Mouse (Mus musculus): ENCODE results near the gene Sox15. TPM values are rescaled to one million over a fixed set of nuclear protein-coding genes. Genes with fewer than 3 reads are reported as not detected.

Gene Sox15
- polyA plus RNA-seq, 1 experiment from 2014 or later = 0.37 TPM

DNA sequence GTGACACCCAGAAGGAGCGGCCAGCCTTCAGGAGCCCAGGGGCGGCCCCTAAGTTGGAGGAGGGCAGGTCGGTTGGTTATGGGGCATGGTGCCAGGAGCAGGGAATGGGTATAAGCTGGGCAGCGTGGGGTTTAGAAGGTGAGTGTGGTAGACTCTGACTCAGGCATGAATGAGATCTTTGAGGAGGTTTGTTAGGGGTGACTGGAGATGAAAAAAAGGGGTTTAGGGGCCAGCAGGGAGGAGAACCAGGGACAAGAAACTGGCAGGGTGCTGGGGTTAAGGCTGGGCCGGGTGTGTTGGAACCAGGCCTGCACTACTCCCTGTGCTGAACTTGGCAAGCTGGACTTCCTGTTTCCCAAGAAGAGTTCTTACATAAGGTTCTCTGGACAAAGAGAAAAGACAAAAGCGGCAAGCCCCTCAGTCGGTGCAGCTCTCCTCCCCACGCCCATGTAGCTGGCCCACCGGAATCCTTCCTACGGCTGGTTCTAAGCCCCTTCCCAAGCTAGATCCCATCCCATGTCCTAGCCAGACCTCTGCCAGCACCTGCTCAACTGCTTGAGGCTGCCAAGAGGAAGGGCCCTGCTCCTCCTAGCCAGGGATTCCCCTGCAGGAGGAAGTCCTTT lies 30.5 kb downstream of the Sox15 start, which contains the start of gene Tnfsf13:
Gene Tnfsf13 (minus strand): TSS at position 259 of the 623 bp plus-strand sequence.
- Histone ChIP-seq H3K4me3 (no peak within 1 kb of the TSS), H3K36me3 (no peaks in the 10 kb centered on the region; the same call in 1 of the 2 replicates), H3K9me3 (no peaks in the 10 kb centered on the region), H3K4me1 (replicated peaks) (peaks cover 41% of the 10 kb centered on the region), H3K27ac (no peak within 1 kb of the TSS), H3K27me3 (ENCODE audit: insufficient read depth, poor library complexity, severe bottlenecking) (peaks cover 15% of the 10 kb centered on the region; the same call in 1 of the 2 replicates)
- WGBS = 74% methylated on average over 10 of the region's 10 CpGs
- DNase-seq (ENCODE audit: low spot score) = no peak

DNA sequence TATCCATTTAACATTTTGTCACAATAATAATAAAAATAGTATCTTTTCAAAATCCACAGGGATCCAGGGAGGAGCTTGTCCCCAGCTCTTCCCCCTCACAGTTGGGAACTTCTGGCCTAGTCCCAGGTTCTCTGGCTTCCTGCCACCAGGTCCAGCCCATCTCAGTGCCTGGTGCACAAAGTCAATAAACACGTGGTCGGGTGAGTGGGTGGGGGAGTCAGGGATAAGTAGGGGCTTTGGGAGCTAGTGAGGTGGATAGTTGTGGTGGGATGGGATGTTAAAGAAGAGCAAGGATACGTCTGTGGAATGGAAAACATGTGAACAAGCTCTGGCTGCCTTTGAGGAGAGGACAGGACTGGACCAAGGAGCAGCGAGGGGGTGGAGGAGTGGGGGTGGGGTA lies 31.3 kb downstream of the Sox15 start:
- no peaks in the 10 kb centered on the region for H3K36me3 ChIP-seq
- H3K9me3 ChIP-seq = no peaks in the 10 kb centered on the region
- DNase-seq (ENCODE audit: low spot score) = no peak
- 18% methylated on average over 4 of the region's 4 CpGs for WGBS
- no peak overlapping the region for H3K27ac ChIP-seq
- H3K4me3 ChIP-seq = no peak overlapping the region
- peaks cover 15% of the 10 kb centered on the region; the same call in 1 of the 2 replicates for H3K27me3 ChIP-seq (ENCODE audit: insufficient read depth, poor library complexity, severe bottlenecking)
- H3K4me1 ChIP-seq (replicated peaks) = peaks cover 34% of the 10 kb centered on the region

DNA sequence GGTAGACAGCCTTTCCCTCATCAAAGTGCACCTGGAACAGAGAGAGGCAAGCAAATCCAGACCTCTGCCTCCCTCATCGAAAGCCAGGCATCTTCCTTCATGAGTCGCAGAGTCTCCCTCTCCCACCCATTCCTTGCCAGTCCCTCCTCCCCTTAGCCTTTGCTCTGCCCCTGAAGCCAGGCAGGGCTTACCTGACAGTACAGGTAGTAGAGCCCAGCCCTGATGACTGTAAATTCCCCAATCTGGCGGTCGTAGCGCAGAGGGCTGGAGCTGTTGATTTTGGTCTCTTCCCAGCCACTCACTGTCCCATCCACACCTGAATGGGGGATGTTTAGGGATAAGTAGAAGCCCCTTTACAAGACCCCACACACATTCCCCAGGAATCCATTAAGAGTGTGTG lies 31.9 kb downstream of the Sox15 start:
- WGBS = 54% methylated on average over 5 of the region's 5 CpGs
- H3K4me1 ChIP-seq (replicated peaks) = peaks cover 28% of the 10 kb centered on the region
- no peaks in the 10 kb centered on the region for H3K36me3 ChIP-seq
- peak overlapping the region; percentile 14; the same call in 1 of the 2 replicates for H3K4me3 ChIP-seq
- no peak for DNase-seq (ENCODE audit: low spot score)
- H3K9me3 ChIP-seq = no peaks in the 10 kb centered on the region
- peaks cover 15% of the 10 kb centered on the region; the same call in 1 of the 2 replicates for H3K27me3 ChIP-seq (ENCODE audit: insufficient read depth, poor library complexity, severe bottlenecking)
- no peak overlapping the region for H3K27ac ChIP-seq

GRCm38 (mm10) chr11:69689891-69690290 lies 34.8 kb downstream of the Sox15 start:
- Histone ChIP-seq H3K4me3 (no peak overlapping the region), H3K4me1 (replicated peaks) (peaks cover 22% of the 10 kb centered on the region), H3K27ac (peak overlapping the region; percentile 23; the same call in 1 of the 2 replicates), H3K9me3 (no peaks in the 10 kb centered on the region), H3K36me3 (no peaks in the 10 kb centered on the region), H3K27me3 (ENCODE audit: insufficient read depth, poor library complexity, severe bottlenecking) (0 out of 2 replicates have a peak, but pooled peaks cover 11% of the 10 kb centered on the region)
- no peak for DNase-seq (ENCODE audit: low spot score)
- 97% methylated on average over 1 of the region's 1 CpGs for WGBS

- H3K9me3 ChIP-seq = no peaks in the 10 kb centered on the region
- no peaks in the 10 kb centered on the region for H3K36me3 ChIP-seq
- no peak overlapping the region for H3K4me3 ChIP-seq
- DNase-seq (ENCODE audit: low spot score) = no peak
- H3K4me1 ChIP-seq (replicated peaks) = peaks cover 22% of the 10 kb centered on the region
- H3K27ac ChIP-seq = no peak overlapping the region
- WGBS = 83% methylated on average over 9 of the region's 9 CpGs
- H3K27me3 ChIP-seq (ENCODE audit: insufficient read depth, poor library complexity, severe bottlenecking) = 0 out of 2 replicates have a peak, but pooled peaks cover 10% of the 10 kb centered on the region
Measured at GRCm38 (mm10) chr11:69692196-69692811, 37.2 kb downstream of the Sox15 start.

DNA sequence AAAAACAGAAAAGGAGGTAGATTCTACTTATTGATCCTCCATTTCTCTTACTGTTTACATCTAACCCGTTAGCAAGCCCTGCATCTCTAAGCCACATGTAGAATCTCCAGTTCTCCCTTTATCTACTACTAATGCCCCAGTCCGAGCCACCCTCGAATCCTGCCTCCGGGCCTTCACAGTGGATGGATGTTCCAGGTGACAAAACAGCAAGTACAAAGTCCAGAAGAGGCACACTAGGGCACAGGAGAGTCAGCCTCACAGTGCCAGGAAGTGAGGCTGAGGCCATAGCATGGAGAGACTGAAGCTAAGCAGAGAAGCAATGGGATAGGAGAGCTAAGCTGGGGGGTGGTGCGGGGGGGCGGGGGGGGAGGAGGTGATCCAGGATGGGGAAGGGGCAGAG lies 37.7 kb downstream of the Sox15 start:
- Histone ChIP-seq H3K27me3 (ENCODE audit: insufficient read depth, poor library complexity, severe bottlenecking) (0 out of 2 replicates have a peak, but pooled peaks cover 9% of the 10 kb centered on the region), H3K36me3 (no peaks in the 10 kb centered on the region), H3K27ac (no peak overlapping the region), H3K4me3 (no peak overlapping the region), H3K4me1 (replicated peaks) (peaks cover 22% of the 10 kb centered on the region), H3K9me3 (no peaks in the 10 kb centered on the region)
- DNase-seq (ENCODE audit: low spot score) = no peak
- 82% methylated on average over 6 of the region's 6 CpGs for WGBS

DNA sequence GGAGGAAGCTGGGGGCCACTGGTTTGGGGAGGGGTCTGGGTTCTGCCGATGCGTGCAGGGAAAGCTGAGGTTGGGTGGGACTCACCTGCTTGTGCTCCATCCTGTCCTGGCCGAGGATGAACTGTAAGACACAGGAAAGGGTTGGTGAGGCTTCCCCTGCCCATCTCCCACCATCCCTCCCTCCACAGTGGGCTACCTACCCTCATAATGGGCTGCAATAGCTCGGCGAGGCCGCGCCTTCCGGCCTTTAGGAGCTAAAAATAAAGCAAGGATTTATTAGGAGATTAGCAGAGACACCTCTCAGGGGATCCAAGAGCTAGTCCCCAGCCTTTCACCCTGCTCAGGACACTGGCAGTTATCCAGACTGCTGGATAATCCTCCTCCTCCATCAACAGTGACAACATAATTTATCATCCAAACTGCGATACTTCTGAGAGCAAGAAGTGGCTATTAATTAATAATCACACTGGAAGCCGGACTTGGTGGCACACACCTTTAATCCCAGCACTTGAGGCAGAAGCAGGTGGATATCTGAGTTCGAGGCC lies 38.4 kb downstream of the Sox15 start:
- Histone ChIP-seq H3K27me3 (ENCODE audit: insufficient read depth, poor library complexity, severe bottlenecking) (0 out of 2 replicates have a peak, but pooled peaks cover 9% of the 10 kb centered on the region), H3K9me3 (no peaks in the 10 kb centered on the region), H3K36me3 (no peaks in the 10 kb centered on the region), H3K27ac (no peak overlapping the region), H3K4me1 (replicated peaks) (peaks cover 22% of the 10 kb centered on the region), H3K4me3 (no peak overlapping the region)
- 71% methylated on average over 11 of the region's 11 CpGs for WGBS
- no peak for DNase-seq (ENCODE audit: low spot score)

GRCm38 (mm10) chr11:69695046-69695360 lies 39.9 kb downstream of the Sox15 start:
- no peak for DNase-seq (ENCODE audit: low spot score)
- WGBS = 34% methylated on average over 6 of the region's 6 CpGs
- Histone ChIP-seq H3K27ac (peak overlapping the region; percentile 89), H3K27me3 (ENCODE audit: insufficient read depth, poor library complexity, severe bottlenecking) (0 out of 2 replicates have a peak, but pooled peaks cover 9% of the 10 kb centered on the region), H3K36me3 (no peaks in the 10 kb centered on the region), H3K9me3 (no peaks in the 10 kb centered on the region), H3K4me3 (peak overlapping the region; percentile 59), H3K4me1 (replicated peaks) (peaks cover 19% of the 10 kb centered on the region)

DNA sequence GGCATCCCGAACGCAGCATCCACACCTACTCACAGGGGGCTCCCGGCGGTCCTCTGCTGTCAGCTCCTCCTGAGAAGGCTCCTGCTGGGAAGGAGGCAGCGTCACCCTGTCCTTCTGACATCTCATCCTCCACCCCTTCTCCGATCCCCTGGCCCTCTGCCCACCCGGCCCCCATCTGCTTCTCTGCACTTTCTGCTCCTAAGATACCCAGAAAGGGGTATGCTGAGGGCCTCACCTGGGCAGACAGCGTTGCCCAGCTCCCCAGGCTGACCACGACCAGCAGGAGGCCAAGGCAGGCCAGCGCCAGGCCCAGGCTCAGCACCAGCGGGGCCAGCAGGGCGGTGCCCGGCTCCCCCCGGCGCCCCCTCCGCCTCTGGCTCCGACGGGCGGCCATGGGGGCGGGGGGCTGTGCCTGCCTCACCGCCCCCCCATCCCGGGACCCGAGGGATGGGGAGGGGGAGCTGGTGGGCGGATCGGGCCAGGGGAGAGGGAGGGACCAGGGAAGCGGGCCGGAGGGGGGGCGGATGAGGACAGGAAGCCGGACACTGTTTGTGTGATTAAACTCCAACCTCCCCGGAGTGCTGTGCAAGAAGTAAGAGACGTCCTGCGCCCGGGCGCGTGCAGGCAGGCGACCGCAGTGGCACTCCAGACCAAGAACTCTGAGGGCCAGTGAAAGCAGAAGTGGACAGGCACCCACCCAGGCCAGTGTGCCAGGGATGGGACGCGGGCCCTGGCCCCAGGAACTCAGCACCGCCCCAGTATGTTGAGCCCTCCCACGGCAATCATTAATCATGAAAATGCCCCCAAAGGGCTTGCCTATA lies 40.5 kb downstream of the Sox15 start, which contains the start of the genes Tnfsf12 and Tnfsfm13:
Gene Tnfsf12 (minus strand): TSS at position 489 of the 821 bp plus-strand sequence.
Gene Tnfsfm13 (minus strand): TSS at position 738 of the 821 bp plus-strand sequence.
- Histone ChIP-seq H3K4me1 (replicated peaks) (peaks cover 18% of the 10 kb centered on the region), H3K9me3 (no peaks in the 10 kb centered on the region), H3K27ac (peak within 1 kb of the TSS; percentile 89), H3K27me3 (ENCODE audit: insufficient read depth, poor library complexity, severe bottlenecking) (0 out of 2 replicates have a peak, but pooled peaks cover 9% of the 10 kb centered on the region), H3K4me3 (peak within 1 kb of the TSS; percentile 59), H3K36me3 (no peaks in the 10 kb centered on the region)
- 1% methylated on average over 40 of the region's 41 CpGs for WGBS
- peak; percentile 60 for DNase-seq (ENCODE audit: low spot score)

GRCm38 (mm10) chr11:69697396-69697795 lies 42.3 kb downstream of the Sox15 start:
- Histone ChIP-seq H3K4me3 (no peak overlapping the region), H3K36me3 (no peaks in the 10 kb centered on the region), H3K27me3 (ENCODE audit: insufficient read depth, poor library complexity, severe bottlenecking) (0 out of 2 replicates have a peak, but pooled peaks cover 9% of the 10 kb centered on the region), H3K9me3 (no peaks in the 10 kb centered on the region), H3K27ac (no peak overlapping the region), H3K4me1 (replicated peaks) (peaks cover 18% of the 10 kb centered on the region)
- no peak for DNase-seq (ENCODE audit: low spot score)
- 89% methylated on average over 3 of the region's 3 CpGs for WGBS

DNA sequence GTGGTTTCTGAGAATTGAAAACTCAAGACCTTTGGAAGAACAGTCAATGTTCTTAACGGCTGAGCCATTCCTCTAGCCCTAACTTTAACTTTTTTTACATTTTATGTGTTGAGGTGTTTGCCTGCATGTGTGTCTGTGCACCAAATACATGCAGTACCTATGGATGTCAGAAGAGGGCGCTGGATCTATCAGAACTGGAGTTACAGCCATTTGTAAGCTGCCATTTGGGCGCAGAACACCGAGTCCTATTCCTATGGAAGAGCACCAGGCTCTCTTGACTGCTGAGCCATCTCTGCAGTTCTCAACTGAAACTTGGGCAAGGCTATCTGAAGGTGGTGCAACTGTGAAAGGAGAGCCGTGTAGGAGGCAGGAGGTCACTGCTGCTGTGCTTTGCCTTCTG lies 43.5 kb downstream of the Sox15 start:
- no peak overlapping the region for H3K4me3 ChIP-seq
- 0 out of 2 replicates have a peak, but pooled peaks cover 9% of the 10 kb centered on the region for H3K27me3 ChIP-seq (ENCODE audit: insufficient read depth, poor library complexity, severe bottlenecking)
- peaks cover 13% of the 10 kb centered on the region for H3K4me1 ChIP-seq (replicated peaks)
- H3K9me3 ChIP-seq = no peaks in the 10 kb centered on the region
- no peak overlapping the region for H3K27ac ChIP-seq
- H3K36me3 ChIP-seq = no peaks in the 10 kb centered on the region
- DNase-seq (ENCODE audit: low spot score) = no peak
- WGBS = 73% methylated on average over 5 of the region's 5 CpGs

DNA sequence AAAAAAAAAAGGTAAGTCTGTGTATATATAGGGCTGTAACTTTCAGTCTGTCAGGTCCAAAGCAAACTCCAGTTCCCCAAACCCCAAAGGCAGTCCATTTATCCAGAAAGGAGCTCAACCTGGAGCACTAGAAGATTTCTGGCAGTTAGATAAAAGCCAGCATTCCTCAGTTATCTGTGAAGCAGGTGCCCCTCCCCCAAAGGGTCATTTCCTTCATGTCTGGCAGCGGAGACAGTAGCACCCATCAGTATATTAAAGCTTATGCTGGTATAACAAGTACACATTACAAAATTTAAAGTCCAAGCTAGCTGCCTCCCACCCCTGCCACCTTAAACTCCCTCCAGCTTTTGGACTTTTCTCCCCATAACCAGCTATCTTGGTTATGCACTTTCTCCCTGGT lies 44.5 kb downstream of the Sox15 start:
- no peak for DNase-seq (ENCODE audit: low spot score)
- H3K4me1 ChIP-seq (replicated peaks) = peaks cover 13% of the 10 kb centered on the region
- H3K36me3 ChIP-seq = no peaks in the 10 kb centered on the region
- WGBS = 75% methylated on average over 1 of the region's 1 CpGs
- 0 out of 2 replicates have a peak, but pooled peaks cover 9% of the 10 kb centered on the region for H3K27me3 ChIP-seq (ENCODE audit: insufficient read depth, poor library complexity, severe bottlenecking)
- no peaks in the 10 kb centered on the region for H3K9me3 ChIP-seq
- no peak overlapping the region for H3K4me3 ChIP-seq
- no peak overlapping the region for H3K27ac ChIP-seq

Data from hindbrain, embryonic 10.5 days (tissue).